Mouse (Mus musculus): ENCODE data around the gene Zcchc7. TPM values are rescaled to one million over a fixed set of nuclear protein-coding genes. Genes with fewer than 3 reads are reported as not detected.

Zcchc7 gene
- total RNA-seq (2023), result 100 to 1,000 TPM; 170 to 184 TPM

DNA sequence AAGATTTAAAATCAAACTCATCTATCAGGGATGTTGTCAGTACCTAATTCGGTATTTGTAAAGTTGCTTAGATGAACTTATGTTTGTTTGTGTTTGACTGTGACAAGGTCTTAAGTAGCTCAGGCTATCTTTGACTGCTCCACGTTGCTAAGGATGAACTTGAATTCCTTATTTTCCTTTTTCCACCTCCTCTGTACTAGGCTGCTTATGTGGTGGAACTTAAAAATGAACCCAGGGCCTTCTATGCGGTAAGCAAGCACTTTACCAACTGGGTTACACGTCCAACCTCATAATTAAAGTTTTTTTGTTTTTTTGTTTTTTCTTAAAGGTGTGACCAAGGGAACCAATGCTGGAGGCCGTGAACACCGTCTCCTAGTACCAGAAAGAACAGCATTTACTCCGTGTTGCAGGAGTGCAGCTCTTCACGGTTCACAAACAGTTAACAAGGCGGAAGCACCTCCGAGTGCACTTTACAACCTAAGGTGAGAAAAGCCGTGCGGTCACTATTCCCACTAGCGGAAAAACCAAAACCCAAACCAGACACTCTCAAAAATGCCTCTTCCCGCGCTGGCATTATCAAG is at the start of gene Zcchc7:
Gene Zcchc7 (plus strand): TSS at position 325 of the 581 bp plus-strand sequence.

DNA sequence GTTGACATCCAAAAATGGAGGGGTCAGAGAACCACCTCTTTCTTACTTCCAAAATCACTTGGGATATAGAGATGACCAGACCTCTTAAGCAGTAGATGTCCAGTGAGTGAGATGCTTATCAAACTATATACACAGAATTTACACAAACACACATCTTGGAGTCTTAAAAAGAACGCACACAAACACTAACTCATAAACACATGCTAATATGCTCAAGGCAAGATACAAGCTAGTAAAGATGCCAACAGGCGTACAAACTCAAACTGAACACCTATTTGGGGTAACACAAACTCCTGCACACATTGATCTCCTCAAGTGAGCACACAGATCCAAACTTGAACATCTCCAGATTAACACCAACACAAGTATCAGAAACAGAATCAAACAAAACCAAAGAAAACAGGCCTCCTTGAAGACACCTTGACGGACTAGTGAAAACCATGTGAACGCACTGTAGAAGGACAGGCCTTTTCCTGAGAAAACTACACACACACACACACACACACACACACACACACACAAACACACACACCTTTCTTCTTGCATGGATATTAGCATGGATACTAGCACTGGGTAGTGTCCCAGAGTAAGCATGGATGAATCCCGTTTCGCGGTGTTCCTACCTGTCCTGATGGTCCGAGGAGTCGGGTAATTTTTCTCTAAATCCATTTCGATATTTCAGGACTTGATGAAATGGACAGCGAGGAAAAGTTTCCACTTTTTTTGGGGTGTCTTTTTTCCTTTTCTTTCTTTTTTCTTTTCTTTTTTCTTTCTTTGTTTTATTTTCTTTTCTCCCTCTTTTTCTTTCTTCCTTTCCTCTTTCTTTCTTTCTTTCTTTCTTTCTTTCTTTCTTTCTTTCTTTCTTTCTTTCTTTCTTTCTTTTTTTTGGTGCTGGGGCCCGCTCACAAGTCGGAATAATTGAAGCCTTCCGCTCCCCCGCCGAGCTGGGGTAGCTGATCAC is 45.7 kb upstream of the Zcchc7 start, which contains the start of gene Pax5:
Gene Pax5 (minus strand): TSS at position 748 of the 961 bp plus-strand sequence.

DNA sequence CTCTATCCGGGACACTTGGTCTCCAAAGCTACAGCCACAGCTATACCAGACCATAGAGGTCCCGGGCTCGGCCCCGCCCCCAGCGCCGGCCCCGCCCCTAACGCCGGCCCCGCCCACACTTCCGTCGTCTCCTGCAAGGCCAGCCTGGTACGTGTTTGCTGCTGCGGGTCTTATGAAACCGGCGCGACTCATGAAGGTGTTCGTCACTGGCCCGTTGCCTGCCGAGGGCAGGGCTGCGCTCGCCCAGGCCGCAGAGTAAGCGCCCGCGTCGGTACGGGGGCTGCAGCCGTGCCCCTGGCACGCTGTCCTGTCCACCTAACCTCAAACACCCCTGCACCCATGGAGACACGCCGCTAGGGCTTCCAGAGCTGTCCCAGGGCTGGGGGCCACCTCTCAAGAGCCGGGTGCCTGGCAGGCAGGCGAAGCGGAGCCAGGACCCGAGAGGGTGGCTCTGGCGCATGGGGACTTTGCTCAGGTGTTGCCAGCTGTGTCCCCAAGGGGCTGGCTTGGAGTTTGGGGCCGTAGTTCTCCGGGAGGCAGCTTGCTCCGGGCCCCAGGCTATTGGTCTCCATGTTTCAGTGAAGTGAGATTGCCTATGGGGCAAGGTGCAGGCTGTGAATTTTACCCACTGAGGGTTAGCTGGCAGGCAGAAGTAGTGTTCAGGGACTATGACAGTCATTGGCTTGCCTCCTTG is 225.8 kb downstream of the Zcchc7 start, which contains the start of gene Grhpr:
Gene Grhpr (plus strand): TSS at position 116 of the 694 bp plus-strand sequence.

Other genes with a start within 250 kb of the Zcchc7 start
- 1,000 to 10,000 TPM in 1 of 2 experiments, 100 to 1,000 TPM in 1; 954 to 1,152 TPM for gene Pax5, start 45.4 kb upstream of the Zcchc7 start, total RNA-seq (2023)
- gene Grhpr, start 225.5 kb downstream of the Zcchc7 start, total RNA-seq (2023), result 10 to 100 TPM; 21.4 to 27.3 TPM